Mouse (Mus musculus) mouse trophoblast stem cell (cell line): ENCODE data around the gene Asb6.

Experiments
- in situ Hi-C, 2 experiments: fragments of 300-500 bp; cut with MseI, MboI; formaldehyde crosslinking; loops; 2 replicates in 1 of 2; 3 replicates in 1 of 2; pipeline ENCODE4 v1.15.1; 2025

Asb6 gene

DNA sequence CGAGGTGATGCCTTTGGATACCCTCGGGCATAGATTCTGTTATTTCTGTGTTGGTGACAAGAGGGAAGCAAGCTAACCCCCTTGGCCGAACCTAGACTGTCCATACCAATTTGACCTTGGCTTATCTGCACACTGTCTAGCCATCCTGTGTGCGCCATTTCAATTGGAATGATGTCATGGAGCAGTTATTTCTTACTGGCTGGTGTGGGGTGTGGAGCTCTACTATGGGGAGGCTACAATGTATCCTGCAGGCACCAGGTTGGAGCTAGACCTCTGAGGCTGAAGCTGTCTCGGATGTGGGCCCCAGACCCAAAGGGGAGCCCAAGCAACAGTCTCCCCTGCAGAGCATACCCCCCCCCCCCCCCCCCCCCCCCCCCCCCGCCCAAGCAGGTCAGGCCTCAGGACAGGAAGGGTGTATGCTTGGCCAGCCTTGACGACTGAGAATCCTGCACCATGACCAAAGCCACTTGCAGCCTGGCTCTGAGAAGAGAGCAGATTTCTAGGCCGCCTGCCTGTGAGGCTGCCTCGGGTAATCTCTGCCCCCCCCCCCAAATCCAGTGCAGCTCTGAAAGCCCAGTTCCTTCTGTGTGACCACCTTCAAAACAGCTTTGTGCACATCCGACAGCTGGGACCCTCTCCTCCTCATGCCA, 4.4 kb upstream of the Asb6 start, which contains the start of gene Prrx2:
Prrx2 (plus strand) TSS at position 600 of the 650 bp plus-strand sequence.
- in situ Hi-C loops: loop anchor here in 1 of 2 experiments (10.0 kb wide), 1 partner anchor 100 kb away; no protein-coding TSS in a partner anchor

DNA sequence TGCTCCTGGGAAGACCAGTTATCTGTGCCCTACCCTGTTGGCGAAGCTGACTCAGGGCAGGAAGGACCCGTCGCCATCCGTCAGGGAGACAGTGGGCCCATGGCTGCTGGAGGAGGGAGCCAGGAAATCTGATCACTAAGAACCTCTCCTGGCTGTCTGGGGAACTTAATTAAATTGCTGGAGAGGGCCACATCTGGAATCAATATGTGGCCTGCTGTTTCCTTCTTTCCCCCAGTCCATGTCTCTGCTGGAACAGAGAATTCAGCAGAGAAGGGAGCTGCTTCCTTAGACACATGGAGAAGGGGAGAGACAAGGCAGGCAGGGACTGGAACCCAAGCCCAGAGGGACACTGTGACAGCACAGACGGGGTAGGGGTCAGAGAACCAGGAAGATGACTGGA, 3.5 kb upstream of the Asb6 start:
- in situ Hi-C loops: loop anchor here in 1 of 2 experiments (10.0 kb wide), 1 partner anchor 101 kb away; no protein-coding TSS in a partner anchor

DNA sequence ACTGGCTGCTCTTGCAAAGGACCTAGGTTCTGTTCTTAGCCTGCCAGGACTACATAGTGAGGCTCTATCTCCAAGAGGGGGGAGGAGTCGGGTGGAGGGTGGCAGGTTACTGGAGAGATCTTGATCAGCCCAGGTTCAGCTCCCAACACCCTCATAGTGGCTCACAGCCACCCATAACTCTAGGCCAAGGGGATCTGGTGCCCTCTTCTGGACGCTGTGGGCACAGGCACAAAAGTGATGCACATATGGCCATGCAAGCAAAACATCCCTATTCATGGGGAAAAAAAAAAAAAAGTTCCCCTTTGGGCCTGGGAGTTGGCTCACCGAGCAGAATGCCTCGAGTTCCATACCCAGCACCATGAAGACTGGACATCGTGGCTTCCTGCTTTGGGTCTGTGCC, 818 bp downstream of the Asb6 start:
- in situ Hi-C loops: no loop called here

DNA sequence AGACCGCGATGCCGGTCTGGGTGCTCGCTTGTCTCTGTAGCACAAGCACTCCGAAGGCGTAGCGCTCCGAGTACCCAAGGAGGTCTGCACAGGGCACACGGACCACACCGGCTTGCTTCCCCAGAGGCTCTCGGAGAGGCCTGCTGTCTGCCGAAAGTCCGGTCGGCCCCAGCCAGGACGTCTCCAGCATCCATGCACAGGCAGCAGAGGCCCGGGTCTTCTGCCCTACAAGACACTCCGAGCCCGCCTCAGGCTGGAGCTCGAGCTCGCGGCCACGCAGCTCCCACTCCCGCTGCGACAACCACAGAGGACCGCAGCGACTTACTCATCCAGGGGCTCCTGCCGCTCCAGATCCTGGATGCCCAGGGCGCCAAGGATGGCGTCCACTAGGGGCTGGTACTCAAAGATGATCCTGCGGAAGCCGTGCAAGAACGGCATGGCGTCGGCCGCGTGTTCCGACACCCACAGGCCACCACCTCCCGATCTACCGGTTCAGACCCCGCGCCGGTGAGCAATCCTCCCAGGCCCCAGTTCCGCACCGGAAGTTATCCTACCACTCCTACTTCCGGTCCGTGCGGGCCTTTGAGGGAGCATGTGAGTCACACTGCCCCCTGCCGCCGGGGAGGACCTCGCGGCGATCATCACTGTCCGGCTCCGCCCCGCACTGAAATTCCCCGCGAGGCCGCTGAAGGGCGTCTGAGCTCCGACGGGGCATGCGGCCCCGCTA, 2.2 kb downstream of the Asb6 start:
- in situ Hi-C loops: no loop called here

DNA sequence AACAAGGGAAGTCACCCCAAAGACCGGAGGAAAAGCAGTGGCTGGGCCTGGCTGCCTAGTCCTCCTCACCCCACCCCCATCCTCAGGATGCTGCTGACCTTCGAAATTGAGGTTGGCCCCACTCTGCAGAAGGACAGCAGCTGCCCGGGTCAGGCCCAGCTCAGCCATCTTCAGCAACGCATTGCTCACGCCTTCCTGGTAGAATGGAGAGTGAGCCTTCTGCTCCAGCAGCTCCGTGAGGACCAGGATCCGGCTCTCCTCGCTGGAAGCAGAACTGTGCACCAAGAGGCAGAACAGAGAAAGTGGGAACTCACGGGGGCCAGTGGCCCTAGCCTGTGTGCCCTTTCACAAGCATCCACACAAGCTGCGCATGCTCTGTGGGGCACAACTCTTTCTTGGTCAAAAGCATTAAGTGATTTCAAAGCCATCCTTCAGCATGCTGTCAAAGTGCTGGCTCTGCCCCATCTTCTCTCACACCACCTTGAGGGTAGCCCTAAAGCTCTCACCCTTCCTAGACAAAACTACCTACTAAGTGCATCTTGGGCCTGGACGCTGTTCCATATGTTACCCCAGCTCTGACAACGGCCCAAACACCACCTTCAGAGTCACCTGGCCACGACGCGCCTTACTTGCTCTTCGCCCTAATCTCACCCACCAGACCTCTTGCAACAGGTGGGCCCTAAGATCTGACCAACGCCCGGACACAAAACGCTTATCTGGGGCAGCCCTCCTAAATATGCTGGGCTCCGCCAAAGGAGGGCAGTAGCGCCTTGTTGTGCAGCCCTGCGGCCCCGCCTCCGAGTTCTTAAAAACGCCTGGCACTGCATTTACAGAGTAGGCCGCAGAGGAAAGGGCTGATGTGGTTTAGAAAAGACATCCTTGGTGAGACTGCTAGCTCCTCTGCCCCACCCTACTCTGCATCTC, 3.0 kb downstream of the Asb6 start:
- in situ Hi-C loops: no loop called here

DNA sequence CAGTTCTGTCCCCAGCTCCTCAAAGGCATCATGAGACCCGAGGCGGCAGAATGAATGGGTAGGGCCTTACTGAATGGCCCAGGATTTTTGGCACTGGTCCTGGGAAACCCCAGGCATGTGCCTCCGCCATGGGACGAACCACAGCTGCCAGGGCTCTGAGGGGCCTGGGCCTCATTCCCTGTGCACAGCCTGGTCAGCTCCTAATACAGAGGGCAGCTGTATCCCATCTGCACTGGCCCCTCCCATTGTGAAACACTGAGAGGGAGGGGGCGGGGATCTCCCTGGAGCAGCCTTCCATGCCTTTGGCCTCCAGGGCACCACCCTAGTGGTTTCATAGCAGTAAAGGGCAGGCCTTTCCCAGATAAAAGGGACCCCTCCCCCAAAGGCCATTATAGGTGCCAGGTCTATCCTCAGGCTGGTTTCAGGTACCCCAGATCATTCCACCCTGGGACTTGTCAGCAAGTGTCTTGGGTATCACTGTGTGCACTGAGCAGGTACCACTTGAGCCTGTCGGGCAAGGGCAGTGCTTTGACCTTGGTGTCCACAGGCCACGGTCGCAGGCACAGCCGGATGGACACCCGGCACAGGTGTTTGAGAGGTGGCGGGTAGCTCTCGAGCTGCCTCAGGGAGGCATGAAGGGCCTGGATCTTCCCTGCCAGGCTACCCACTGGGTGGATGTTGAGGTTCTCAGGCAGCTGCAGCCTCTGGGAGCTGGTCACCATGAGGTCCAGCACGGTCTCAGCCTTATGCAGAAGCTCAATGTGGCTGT, 6.6 kb downstream of the Asb6 start:
- in situ Hi-C loops: no loop called here

DNA sequence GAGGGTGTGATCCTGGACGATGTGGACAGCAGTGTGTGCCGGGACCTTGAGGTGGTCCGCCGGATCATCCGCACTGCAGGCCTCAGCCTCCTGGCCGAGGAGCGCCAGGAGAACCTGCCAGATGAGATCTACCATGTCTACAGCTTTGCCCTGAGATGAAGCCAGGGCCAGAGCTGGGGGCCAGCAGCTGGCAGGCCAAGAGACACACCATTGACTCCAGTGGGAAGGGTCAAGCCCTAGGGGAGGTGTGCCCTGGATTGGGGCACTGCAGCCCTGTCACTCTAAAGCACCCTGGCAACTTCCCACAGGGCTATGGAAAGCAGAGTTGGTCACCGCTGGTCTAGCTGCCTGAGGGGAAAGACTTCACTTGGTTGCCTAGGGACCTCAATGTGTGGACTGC, 7.7 kb downstream of the Asb6 start:
- in situ Hi-C loops: no loop called here

DNA sequence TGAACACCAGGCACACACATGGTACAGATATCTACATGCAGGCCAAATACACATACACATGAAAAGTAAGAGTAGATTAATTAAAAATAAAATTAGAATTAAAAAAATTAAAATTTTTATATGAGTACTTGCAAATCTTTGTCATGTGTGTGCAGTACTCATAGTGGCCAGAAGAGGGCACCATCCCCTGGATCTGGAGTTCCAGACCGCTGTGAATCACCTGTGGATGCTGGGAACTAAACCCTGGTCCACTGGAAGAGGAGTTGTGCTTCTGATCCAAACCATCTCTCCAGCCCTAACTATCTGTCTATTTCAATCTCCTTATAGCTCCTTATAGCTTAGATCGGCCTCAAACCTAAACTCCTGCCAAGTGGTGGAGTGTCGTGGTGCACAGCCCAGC, 9.1 kb downstream of the Asb6 start:
- in situ Hi-C loops: no loop called here

DNA sequence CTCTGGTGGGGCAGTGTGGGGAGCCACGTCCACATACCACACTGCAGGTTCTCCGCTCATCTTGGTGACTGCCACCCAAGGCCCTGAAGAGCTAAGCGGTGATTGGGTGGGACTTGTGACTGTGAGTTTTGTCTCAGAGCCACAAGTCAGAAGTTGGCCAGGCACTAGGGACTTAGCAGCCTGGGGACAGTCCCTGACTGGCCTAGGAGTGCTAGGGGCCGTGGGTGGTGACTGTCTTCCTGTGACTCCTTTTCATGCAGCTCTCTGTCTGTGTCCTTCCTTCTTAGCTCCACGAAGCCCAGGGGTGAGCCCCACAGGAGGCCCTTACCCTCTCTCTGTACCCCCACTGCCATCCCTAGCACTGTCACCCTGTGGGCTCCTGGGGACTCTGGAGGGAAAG, 10.3 kb downstream of the Asb6 start:
- in situ Hi-C loops: no loop called here

DNA sequence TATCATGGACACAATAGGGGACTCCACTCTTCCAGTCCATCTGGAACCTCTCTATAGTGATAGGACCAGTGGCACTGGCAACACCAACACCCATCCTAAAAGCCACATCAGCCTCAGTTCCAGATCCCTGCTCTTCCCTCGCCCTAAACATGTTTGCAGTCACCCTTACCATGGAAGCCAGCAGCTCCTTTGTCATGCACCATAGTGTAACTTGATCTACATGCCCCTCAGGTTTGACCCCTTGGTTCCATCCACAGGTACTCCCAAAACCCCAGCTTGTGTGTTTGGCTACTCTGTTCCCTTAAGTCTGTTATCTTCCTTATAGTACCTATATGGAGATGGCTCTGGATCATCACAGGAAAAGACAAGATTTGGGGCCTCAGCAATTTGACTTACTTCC, 13.8 kb downstream of the Asb6 start:
- in situ Hi-C loops: no loop called here

DNA sequence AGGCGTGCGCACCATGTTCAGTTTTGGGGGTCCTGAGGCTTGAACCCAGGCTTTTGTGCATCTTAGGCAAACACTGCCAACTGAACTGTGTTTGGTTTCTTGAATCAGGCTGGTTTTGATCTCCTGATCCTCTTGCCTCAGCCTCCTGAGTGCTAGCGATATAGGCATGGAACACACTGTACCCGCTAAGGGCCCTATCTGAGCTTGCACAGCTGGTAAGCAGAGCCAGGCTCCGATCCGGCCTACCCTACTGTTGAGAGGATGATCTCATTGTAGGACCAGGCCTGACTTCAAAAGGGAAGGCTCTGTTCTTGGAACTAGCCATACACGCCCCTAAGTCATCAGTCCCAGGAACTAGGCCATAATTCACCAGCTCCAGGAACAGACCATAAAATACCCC, 19.6 kb downstream of the Asb6 start:
- in situ Hi-C loops: no loop called here

DNA sequence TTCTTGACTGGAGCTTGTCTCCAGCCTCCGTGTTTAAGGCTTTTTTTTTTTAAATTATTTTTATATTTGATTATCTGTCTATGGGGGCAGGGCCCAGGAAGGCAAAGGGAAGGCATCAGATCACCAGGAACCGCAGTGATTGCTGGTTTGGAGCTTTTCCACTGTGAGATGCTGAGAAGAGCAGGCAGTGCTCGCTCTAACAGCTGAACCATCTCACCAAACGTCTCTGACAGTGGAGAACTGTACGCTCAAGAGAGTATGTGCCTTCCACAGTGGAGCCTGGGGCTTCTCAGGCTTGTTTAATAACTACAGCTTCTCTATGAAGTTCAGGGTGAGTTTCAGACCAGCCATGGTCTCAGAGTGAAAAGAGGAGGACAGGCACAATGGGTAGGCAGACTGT, 20.6 kb downstream of the Asb6 start:
- in situ Hi-C loops: no loop called here

DNA sequence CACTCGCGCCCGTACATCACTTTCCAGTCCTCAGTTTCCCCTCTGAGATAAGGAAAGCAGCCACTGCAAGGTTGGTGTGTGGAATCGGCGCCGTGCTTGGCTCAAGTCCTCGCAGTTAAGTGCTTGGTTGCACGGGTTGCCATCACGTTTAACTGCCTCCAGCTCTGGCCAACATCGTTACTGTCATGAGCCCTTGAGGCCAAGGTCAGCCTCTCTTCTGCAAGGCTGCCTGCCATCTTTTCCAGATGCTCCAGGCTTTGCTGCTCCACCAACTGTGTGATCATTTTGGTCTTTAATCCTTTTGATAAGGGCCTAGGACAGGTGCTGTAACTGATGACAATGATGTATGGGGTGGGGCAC, 21.9 kb downstream of the Asb6 start:
- in situ Hi-C loops: no loop called here

DNA sequence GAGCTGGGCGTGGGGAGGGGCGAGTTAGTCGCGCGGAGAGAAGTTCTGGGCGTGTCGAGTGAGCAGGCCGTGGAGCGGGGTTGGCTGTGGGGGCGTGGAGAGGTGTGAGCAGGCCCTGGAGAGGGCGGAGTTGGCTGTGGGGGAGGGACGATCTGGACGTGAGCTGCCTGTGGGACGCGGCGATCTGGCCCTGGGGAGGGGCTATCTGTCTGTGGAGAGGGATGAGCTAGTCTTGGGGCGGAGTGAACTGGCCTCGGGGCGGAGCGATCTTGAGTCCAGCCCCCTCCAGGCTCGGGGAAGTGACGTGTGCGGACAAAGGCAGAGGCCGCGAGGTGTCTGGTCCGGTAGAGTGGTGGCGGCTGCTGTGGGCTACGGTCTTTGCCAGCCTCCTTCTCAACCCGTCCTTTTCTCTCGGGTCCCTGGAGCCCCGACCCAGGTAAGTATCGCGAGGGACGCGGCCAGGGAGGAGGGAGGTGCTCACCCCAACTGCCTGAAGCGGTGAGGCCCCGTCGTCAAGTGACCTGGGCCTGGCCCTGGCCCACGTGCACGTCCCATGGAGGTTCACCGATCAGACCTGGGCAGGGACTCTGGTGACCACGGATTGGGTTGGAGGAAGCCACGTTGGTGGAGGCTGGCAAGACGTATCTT, 22.4 kb downstream of the Asb6 start, which contains the start of gene Ntmt1:
Ntmt1 (plus strand) TSS at position 179 of the 648 bp plus-strand sequence.
- in situ Hi-C loops: no loop called here

DNA sequence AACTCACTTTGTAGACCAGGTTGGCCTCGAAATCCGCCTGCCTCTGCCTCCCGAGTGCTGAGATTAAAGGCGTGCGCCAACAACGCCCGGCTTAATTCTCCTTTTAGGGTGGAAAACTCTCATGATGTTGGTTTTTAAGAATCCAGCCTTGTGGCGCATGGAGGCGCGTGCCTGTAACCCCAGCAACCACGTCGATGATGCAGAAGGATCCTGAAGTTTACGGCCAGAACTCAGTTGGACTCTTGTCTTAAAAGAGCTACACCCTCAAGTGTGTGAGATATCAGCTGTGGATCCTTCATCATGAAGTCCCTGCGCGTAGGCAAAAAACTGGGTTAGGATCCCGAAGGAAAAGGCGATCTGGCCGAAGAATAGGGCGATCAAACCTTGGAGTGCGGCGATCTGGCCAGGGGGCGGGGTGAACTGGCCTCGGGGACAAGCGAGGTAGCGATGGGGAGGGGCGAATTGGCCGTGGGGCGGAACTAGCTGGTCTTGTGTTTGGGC, 22.9 kb downstream of the Asb6 start:
- in situ Hi-C loops: no loop called here

DNA sequence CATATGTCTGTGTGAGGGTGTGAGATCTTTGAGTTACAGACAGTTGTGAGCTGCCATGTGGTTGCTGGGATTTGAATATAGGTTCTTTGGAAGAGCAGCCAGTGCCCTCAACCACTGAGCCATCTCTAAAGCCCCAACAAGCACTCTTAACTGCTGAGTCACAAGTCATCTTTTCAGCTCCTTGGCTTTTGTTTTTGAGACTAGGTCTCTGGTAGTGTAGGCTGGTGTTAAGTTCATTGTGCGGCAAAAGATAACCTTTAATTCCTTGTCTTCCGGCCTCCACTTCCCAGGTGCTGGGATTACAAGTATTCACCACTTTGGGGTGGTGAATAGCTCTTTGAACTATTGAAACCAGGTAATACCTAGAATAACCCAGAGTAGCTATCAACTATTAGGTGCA, 24.1 kb downstream of the Asb6 start:
- in situ Hi-C loops: no loop called here

DNA sequence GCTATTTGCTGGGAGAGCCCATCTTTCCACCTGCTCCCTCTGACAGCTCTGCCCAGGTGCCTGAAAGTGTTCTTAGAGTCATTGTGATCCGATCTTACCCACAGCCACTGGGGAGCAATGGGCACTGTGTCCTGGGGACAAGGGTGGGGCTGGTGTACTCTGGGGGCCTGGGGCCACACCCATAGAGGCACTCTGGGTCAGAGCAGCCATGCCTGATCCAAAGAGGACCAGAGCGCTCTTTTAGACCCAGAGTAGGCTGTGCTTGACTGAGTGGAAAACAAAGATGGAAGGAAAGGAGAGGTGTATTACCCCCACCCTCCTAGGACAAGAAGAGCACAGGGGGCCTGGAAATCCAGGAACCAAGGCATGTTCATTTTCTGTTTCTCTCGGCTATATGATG, 26.5 kb downstream of the Asb6 start, which contains the start of gene 1700001O22Rik:
1700001O22Rik (minus strand) TSS at position 58 of the 400 bp plus-strand sequence.
- in situ Hi-C loops: no loop called here

DNA sequence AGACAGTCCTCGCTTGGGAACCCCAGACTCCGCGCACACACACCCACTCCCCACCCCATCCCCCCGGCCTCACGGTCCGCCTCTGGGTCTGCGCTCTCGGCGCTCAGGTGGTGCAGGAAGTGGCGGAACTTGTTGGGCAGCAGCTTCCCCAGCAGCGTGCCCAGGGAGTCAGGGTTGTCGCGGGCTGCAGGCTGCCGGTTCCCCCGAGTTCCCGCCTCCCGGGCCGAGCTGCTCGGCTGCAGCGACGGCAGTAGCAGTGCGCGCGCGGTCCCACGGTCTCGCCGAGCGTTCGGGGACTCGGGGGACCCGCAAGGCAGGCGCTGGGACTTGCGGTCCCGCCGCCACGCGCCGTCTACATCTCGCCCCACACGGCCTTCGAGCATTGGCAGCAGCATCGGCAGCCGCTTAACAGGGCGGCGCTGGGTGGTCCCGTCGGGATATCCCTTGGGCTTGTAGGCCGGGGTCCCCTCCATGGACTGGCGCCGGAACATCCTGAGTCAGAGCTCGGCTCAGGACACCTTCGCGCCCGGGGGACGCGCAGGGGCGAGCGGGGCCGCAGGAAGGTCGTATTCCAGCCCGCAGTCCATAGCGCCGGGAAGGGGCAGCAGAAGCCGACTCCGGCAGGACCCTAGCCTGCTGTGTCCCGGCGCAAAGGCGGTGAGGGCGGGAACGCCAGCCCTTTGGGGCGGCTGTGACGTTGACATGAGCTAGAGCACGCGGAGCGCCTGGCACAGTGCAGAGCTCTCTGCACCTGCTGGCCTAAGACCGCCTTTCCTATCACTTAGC, 28.9 kb downstream of the Asb6 start:
- in situ Hi-C loops: no loop called here

DNA sequence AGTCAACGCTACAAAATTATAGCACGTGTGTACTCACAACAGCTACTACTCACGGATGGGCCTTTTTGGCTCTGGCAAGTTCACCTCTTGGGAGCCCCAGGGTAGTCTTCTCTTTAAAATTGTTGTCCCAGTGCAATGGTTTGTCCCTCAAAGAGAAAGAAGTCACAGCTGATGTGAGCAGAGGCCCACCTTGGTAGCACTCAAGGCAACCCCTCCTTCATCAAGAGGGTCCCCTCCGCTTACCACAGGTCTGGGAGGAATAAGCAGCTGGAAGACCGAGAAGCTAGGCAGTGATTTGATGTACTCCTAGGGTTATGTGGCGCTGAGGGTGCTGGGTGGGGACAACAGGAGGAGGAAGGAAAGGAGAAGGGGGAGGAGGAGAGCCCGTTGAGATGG, 29.5 kb downstream of the Asb6 start:
- in situ Hi-C loops: no loop called here

DNA sequence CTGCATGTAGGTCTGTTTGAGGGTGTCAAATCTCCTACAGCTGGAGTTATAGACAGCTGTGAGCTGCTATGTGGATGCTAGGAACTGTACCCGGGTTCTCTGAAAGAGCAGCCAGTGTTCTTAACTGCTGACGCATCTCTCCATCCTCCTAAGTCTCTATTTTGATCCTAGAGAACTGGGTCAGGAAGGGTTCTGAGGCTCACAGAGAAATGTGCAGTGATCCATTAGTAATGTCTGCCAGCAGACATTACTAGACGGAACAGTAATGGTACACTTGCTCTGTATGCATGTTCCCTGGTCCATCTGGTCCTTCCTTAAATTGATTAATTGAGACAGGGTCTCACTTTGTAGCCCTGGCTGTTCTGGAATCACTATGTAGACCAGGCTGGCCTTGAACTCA, 30.7 kb downstream of the Asb6 start:
- in situ Hi-C loops: loop anchor here in 1 of 2 experiments (10.0 kb wide), 1 partner anchor 325 kb away; the partner anchor contains the start of gene Ier5l
